Mouse (Mus musculus) hindbrain, postnatal 0 days (tissue): ENCODE data around the gene Zc3h15. TPM values are rescaled to one million over a fixed set of nuclear protein-coding genes. Genes with fewer than 3 reads are reported as not detected.

Experiments used
- ATAC-seq: fragments of 200-750 bp; cut with Nextera tagmentation; 2 replicates; pipeline ENCODE4 v1.8.0; 2017; ENCODE audit warnings: mild to moderate bottlenecking, moderate TSS enrichment, moderate library complexity
- DNase-seq: peaks from one replicate; pipeline ENCODE4 v3.0.0-alpha.2; 2015; ENCODE audit warnings: low spot score
- H3K27ac ChIP-seq: fragments of 300-500 bp; sonication (generic); 2 replicates; pipeline ENCODE4 v1.5.1; 2014; ENCODE audit warnings: mild to moderate bottlenecking
- H3K27me3 ChIP-seq: fragments of 300-500 bp; sonication (generic); 2 replicates; pipeline ENCODE4 v1.6.1; 2014; ENCODE audit warnings: low read length, mixed read lengths; ENCODE audit not compliant: insufficient read depth
- H3K36me3 ChIP-seq: fragments of 300-500 bp; sonication (generic); 2 replicates; pipeline ENCODE4 v1.6.1; 2014; ENCODE audit warnings: low read length, mixed read lengths; ENCODE audit not compliant: insufficient read depth
- H3K4me1 ChIP-seq: fragments of 300-500 bp; sonication (generic); 2 replicates; pipeline ENCODE4 v1.6.1; 2014; ENCODE audit warnings: antibody characterized with exemption, low read length, mixed read lengths; ENCODE audit not compliant: insufficient read depth
- H3K4me2 ChIP-seq: fragments of 300-500 bp; sonication (generic); 2 replicates; pipeline ENCODE4 v1.6.1; 2014; ENCODE audit warnings: low read depth, mild to moderate bottlenecking, low read length, moderate library complexity, mixed read lengths
- H3K4me3 ChIP-seq: fragments of 300-500 bp; sonication (generic); 2 replicates; pipeline ENCODE4 v1.5.1; 2014; ENCODE audit warnings: low read length
- H3K9ac ChIP-seq: fragments of 300-500 bp; sonication (generic); replicated peaks from 2 replicates; pipeline ENCODE4 v1.6.1; 2014; ENCODE audit warnings: mild to moderate bottlenecking, low read length, moderate library complexity, mixed read lengths
- H3K9me3 ChIP-seq: fragments of 300-500 bp; sonication (generic); 2 replicates; pipeline ENCODE4 v1.6.1; 2016; ENCODE audit warnings: low read length, mixed read lengths
- CTCF ChIP-seq: IDR thresholded peaks from 2 replicates; pipeline ENCODE4 v1.5.1; 2016; ENCODE audit warnings: antibody characterized with exemption, control low read depth, low read depth
- WGBS: fragments of 180-500 bp; shearing (Covaris S2); extraction: QIAGEN DNeasy Blood & Tissue Kit; methylation state at CpG from one replicate; pipeline ENCODE4 v1.1.7; 2014; 5-methylcytosine and 5-hydroxymethylcytosine counted together
- polyA plus RNA-seq: library from polyadenylated mRNA; unstranded; fragments of >200 nt; fragmentation: Nextera tagmentation; extraction: Ambion mirVana; gene quantifications from 2 replicates; pipeline ENCODE4 v1.2.1, GENCODE M21; 2015
- total RNA-seq: library from RNA; depleted of rRNA; stranded (reverse); fragments of >200 nt; gene quantifications from 2 replicates; pipeline ENCODE4 v1.2.3, GENCODE M21; 2014

Gene Zc3h15
- total and polyA plus RNA-seq, 2 experiments from 2014 or later = 64.8 to 177 TPM

GRCm38 (mm10) chr2:83673067-83673466, 28.8 kb downstream of the Zc3h15 start:
- DNase-seq (no peak), ATAC-seq (no peak)
- Histone ChIP-seq H3K9ac (no peak overlapping the region), H3K27ac (no peak overlapping the region), H3K4me1 (no peaks in the 10 kb centered on the region), H3K4me3 (no peak overlapping the region), H3K4me2 (no peak overlapping the region), H3K9me3 (no peaks in the 10 kb centered on the region), H3K36me3 (0 out of 2 replicates have a peak, but pooled peaks cover 4% of the 10 kb centered on the region), H3K27me3 (no peaks in the 10 kb centered on the region)
- TF ChIP-seq CTCF = no peak
- WGBS = 85% methylated on average over 7 of the region's 7 CpGs

DNA sequence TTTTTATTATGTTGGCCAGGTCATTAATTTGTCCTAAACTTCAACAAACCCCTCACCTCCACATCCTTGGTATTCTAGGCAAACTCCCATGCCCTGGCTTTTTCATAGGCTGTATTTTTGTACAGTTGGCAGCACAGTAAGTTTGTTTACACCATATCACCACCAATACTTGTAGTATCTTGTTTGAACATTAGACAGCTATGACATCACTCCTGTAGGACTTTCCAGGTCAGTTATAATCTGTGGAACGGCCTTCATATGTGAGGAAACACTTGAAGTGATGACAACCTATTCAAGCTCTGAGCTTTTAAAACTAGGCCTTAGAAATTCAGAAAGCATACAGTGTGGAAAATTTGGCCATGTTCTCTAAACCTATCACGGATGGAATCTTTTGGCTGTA, 29.6 kb downstream of the Zc3h15 start:
- H3K9me3 ChIP-seq = no peaks in the 10 kb centered on the region
- no peak overlapping the region for H3K9ac ChIP-seq
- H3K4me2 ChIP-seq = no peak overlapping the region
- DNase-seq (no peak), ATAC-seq (no peak)
- no peak for TF ChIP-seq CTCF
- no peaks in the 10 kb centered on the region for H3K27me3 ChIP-seq
- H3K36me3 ChIP-seq = 0 out of 2 replicates have a peak, but pooled peaks cover 4% of the 10 kb centered on the region
- WGBS = 89% methylated on average over 2 of the region's 2 CpGs
- no peak overlapping the region for H3K27ac ChIP-seq
- H3K4me3 ChIP-seq = no peak overlapping the region
- no peaks in the 10 kb centered on the region for H3K4me1 ChIP-seq

GRCm38 (mm10) chr2:83674421-83674820, 30.2 kb downstream of the Zc3h15 start:
- Histone ChIP-seq H3K36me3 (0 out of 2 replicates have a peak, but pooled peaks cover 4% of the 10 kb centered on the region), H3K27ac (no peak overlapping the region), H3K4me1 (no peaks in the 10 kb centered on the region), H3K9ac (no peak overlapping the region), H3K4me3 (no peak overlapping the region), H3K9me3 (no peaks in the 10 kb centered on the region), H3K27me3 (no peaks in the 10 kb centered on the region), H3K4me2 (no peak overlapping the region)
- ATAC-seq = no peak
- TF ChIP-seq CTCF = no peak
- WGBS = 65% methylated on average over 7 of the region's 7 CpGs
- DNase-seq = no peak

- DNase-seq (no peak), ATAC-seq (no peak)
- WGBS = 81% methylated on average over 9 of the region's 9 CpGs
- no peaks in the 10 kb centered on the region for H3K4me1 ChIP-seq
- no peak overlapping the region for H3K27ac ChIP-seq
- no peaks in the 10 kb centered on the region for H3K27me3 ChIP-seq
- TF ChIP-seq CTCF = no peak
- no peak overlapping the region for H3K9ac ChIP-seq
- H3K4me2 ChIP-seq = no peak overlapping the region
- H3K9me3 ChIP-seq = no peaks in the 10 kb centered on the region
- H3K4me3 ChIP-seq = no peak overlapping the region
- H3K36me3 ChIP-seq = 0 out of 2 replicates have a peak, but pooled peaks cover 4% of the 10 kb centered on the region
Measured at GRCm38 (mm10) chr2:83674896-83675295, 30.7 kb downstream of the Zc3h15 start.

GRCm38 (mm10) chr2:83675681-83676080, 31.4 kb downstream of the Zc3h15 start:
- DNase-seq = peak; percentile 19
- no peaks in the 10 kb centered on the region for H3K9me3 ChIP-seq
- H3K36me3 ChIP-seq = 0 out of 2 replicates have a peak, but pooled peaks cover 4% of the 10 kb centered on the region
- ATAC-seq = no peak
- 39% methylated on average over 5 of the region's 5 CpGs for WGBS
- H3K27me3 ChIP-seq = no peaks in the 10 kb centered on the region
- H3K4me3 ChIP-seq = no peak overlapping the region
- H3K9ac ChIP-seq = no peak overlapping the region
- H3K4me1 ChIP-seq = no peaks in the 10 kb centered on the region
- H3K4me2 ChIP-seq = no peak overlapping the region
- no peak overlapping the region for H3K27ac ChIP-seq
- no peak for TF ChIP-seq CTCF

GRCm38 (mm10) chr2:83676226-83676870, 32.1 kb downstream of the Zc3h15 start:
- Histone ChIP-seq H3K9me3 (no peaks in the 10 kb centered on the region), H3K4me3 (no peak overlapping the region), H3K9ac (no peak overlapping the region), H3K36me3 (0 out of 2 replicates have a peak, but pooled peaks cover 4% of the 10 kb centered on the region), H3K4me1 (no peaks in the 10 kb centered on the region), H3K27me3 (no peaks in the 10 kb centered on the region), H3K27ac (no peak overlapping the region), H3K4me2 (no peak overlapping the region)
- WGBS = 81% methylated on average over 4 of the region's 4 CpGs
- DNase-seq = no peak
- no peak for ATAC-seq
- no peak for TF ChIP-seq CTCF

GRCm38 (mm10) chr2:83681332-83681731, 37.1 kb downstream of the Zc3h15 start:
- Histone ChIP-seq H3K9me3 (no peaks in the 10 kb centered on the region), H3K4me2 (no peak overlapping the region), H3K4me3 (no peak overlapping the region), H3K27ac (no peak overlapping the region), H3K4me1 (no peaks in the 10 kb centered on the region), H3K9ac (no peak overlapping the region), H3K27me3 (no peaks in the 10 kb centered on the region), H3K36me3 (no peaks in the 10 kb centered on the region)
- WGBS = 73% methylated on average over 8 of the region's 8 CpGs
- DNase-seq (no peak), ATAC-seq (no peak)
- no peak for TF ChIP-seq CTCF
